Mouse (Mus musculus): ENCODE measurements around the gene Fbxl20. TPM values are rescaled to one million over a fixed set of nuclear protein-coding genes. Genes with fewer than 3 reads are reported as not detected.

Fbxl20 gene
- polyA plus RNA-seq, 1 experiment from 2014 or later, result 4.9 TPM

GRCm38 (mm10) chr11:98061904-98062562, 88.2 kb downstream of the Fbxl20 start:
- H3K9ac ChIP-seq (replicated peaks), result no peak overlapping the region
- H3K36me3 ChIP-seq (replicated peaks; ENCODE audit: insufficient read depth, low read length), result no peaks in the 10 kb centered on the region
- DNase-seq (no peak), ATAC-seq (no peak)
- H3K9me3 ChIP-seq (ENCODE audit: low read length), result peaks cover under 1% of the 10 kb centered on the region; the same call in 1 of the 2 replicates
- H3K4me1 ChIP-seq (ENCODE audit: insufficient read depth), result no peaks in the 10 kb centered on the region
- TF ChIP-seq CTCF (IDR thresholded peaks at IDR 0.05; ENCODE audit: low read depth) (no peak), EP300 (IDR thresholded peaks at IDR 0.05; ENCODE audit: low read depth) (no peak)
- H3K27me3 ChIP-seq (ENCODE audit: insufficient read depth, low read length), result 0 out of 2 replicates have a peak, but pooled peaks cover 4% of the 10 kb centered on the region
- H3K4me2 ChIP-seq (ENCODE audit: low read depth, low read length), result no peak overlapping the region
- no peak overlapping the region for H3K4me3 ChIP-seq (ENCODE audit: low read depth, low read length)
- 61% methylated on average over 6 of the region's 6 CpGs for WGBS (ENCODE audit: insufficient replicate concordance)
- no peak overlapping the region for H3K27ac ChIP-seq (ENCODE audit: low read depth)

GRCm38 (mm10) chr11:98061441-98061840, 88.8 kb downstream of the Fbxl20 start:
- 0 out of 2 replicates have a peak, but pooled peaks cover 4% of the 10 kb centered on the region for H3K27me3 ChIP-seq (ENCODE audit: insufficient read depth, low read length)
- no peak for DNase-seq
- no peak overlapping the region for H3K4me3 ChIP-seq (ENCODE audit: low read depth, low read length)
- H3K36me3 ChIP-seq (replicated peaks; ENCODE audit: insufficient read depth, low read length), result no peaks in the 10 kb centered on the region
- ATAC-seq, result no peak
- H3K27ac ChIP-seq (ENCODE audit: low read depth), result no peak overlapping the region
- H3K9me3 ChIP-seq (ENCODE audit: low read length), result no peaks in the 10 kb centered on the region
- no peaks in the 10 kb centered on the region for H3K4me1 ChIP-seq (ENCODE audit: insufficient read depth)
- WGBS (ENCODE audit: insufficient replicate concordance), result 55% methylated on average over 3 of the region's 3 CpGs
- no peak overlapping the region for H3K9ac ChIP-seq (replicated peaks)
- no peak overlapping the region for H3K4me2 ChIP-seq (ENCODE audit: low read depth, low read length)
- TF ChIP-seq EP300 (IDR thresholded peaks at IDR 0.05; ENCODE audit: low read depth) (no peak), CTCF (IDR thresholded peaks at IDR 0.05; ENCODE audit: low read depth) (no peak)

- H3K4me2 ChIP-seq (ENCODE audit: low read depth, low read length), result no peak overlapping the region
- H3K4me1 ChIP-seq (ENCODE audit: insufficient read depth), result no peaks in the 10 kb centered on the region
- H3K4me3 ChIP-seq (ENCODE audit: low read depth, low read length), result no peak overlapping the region
- no peak for ATAC-seq
- H3K9ac ChIP-seq (replicated peaks), result no peak overlapping the region
- H3K27me3 ChIP-seq (ENCODE audit: insufficient read depth, low read length), result peaks cover 4% of the 10 kb centered on the region; the same call in 1 of the 2 replicates
- no peaks in the 10 kb centered on the region for H3K9me3 ChIP-seq (ENCODE audit: low read length)
- no peaks in the 10 kb centered on the region for H3K36me3 ChIP-seq (replicated peaks; ENCODE audit: insufficient read depth, low read length)
- TF ChIP-seq CTCF (IDR thresholded peaks at IDR 0.05; ENCODE audit: low read depth), result no peak
- no peak for TF ChIP-seq EP300 (IDR thresholded peaks at IDR 0.05; ENCODE audit: low read depth)
- H3K27ac ChIP-seq (ENCODE audit: low read depth), result no peak overlapping the region
- WGBS (ENCODE audit: insufficient replicate concordance), result 76% methylated on average over 5 of the region's 5 CpGs
- DNase-seq, result no peak
Measured at GRCm38 (mm10) chr11:98060104-98060692, 90.0 kb downstream of the Fbxl20 start.

GRCm38 (mm10) chr11:98059662-98060061, 90.5 kb downstream of the Fbxl20 start:
- Histone ChIP-seq H3K9ac (replicated peaks) (no peak overlapping the region), H3K4me3 (ENCODE audit: low read depth, low read length) (no peak overlapping the region), H3K4me2 (ENCODE audit: low read depth, low read length) (no peak overlapping the region), H3K9me3 (ENCODE audit: low read length) (no peaks in the 10 kb centered on the region), H3K36me3 (replicated peaks; ENCODE audit: insufficient read depth, low read length) (no peaks in the 10 kb centered on the region), H3K4me1 (ENCODE audit: insufficient read depth) (no peaks in the 10 kb centered on the region), H3K27ac (ENCODE audit: low read depth) (no peak overlapping the region), H3K27me3 (ENCODE audit: insufficient read depth, low read length) (peaks cover 4% of the 10 kb centered on the region; the same call in 1 of the 2 replicates)
- no peak for TF ChIP-seq EP300 (IDR thresholded peaks at IDR 0.05; ENCODE audit: low read depth)
- no peak for TF ChIP-seq CTCF (IDR thresholded peaks at IDR 0.05; ENCODE audit: low read depth)
- no peak for DNase-seq
- WGBS (ENCODE audit: insufficient replicate concordance), result 60% methylated on average over 7 of the region's 7 CpGs
- no peak for ATAC-seq

GRCm38 (mm10) chr11:98057998-98058397, 92.2 kb downstream of the Fbxl20 start:
- WGBS (ENCODE audit: insufficient replicate concordance), result 78% methylated on average over 5 of the region's 5 CpGs
- H3K4me3 ChIP-seq (ENCODE audit: low read depth, low read length), result no peak overlapping the region
- DNase-seq (no peak), ATAC-seq (peak; percentile 25; the same call in 1 of the 2 replicates)
- H3K27ac ChIP-seq (ENCODE audit: low read depth), result no peak overlapping the region
- H3K4me1 ChIP-seq (ENCODE audit: insufficient read depth), result no peaks in the 10 kb centered on the region
- TF ChIP-seq CTCF (IDR thresholded peaks at IDR 0.05; ENCODE audit: low read depth) (no peak), EP300 (IDR thresholded peaks at IDR 0.05; ENCODE audit: low read depth) (no peak)
- no peak overlapping the region for H3K9ac ChIP-seq (replicated peaks)
- no peak overlapping the region for H3K4me2 ChIP-seq (ENCODE audit: low read depth, low read length)
- H3K36me3 ChIP-seq (replicated peaks; ENCODE audit: insufficient read depth, low read length), result no peaks in the 10 kb centered on the region
- H3K9me3 ChIP-seq (ENCODE audit: low read length), result no peaks in the 10 kb centered on the region
- H3K27me3 ChIP-seq (ENCODE audit: insufficient read depth, low read length), result peaks cover 18% of the 10 kb centered on the region

- no peak for ATAC-seq
- H3K36me3 ChIP-seq (replicated peaks; ENCODE audit: insufficient read depth, low read length), result no peaks in the 10 kb centered on the region
- H3K4me3 ChIP-seq (ENCODE audit: low read depth, low read length), result no peak overlapping the region
- WGBS (ENCODE audit: insufficient replicate concordance), result 27% methylated on average over 9 of the region's 9 CpGs
- no peak overlapping the region for H3K27ac ChIP-seq (ENCODE audit: low read depth)
- peaks cover 3% of the 10 kb centered on the region; the same call in 1 of the 2 replicates for H3K4me1 ChIP-seq (ENCODE audit: insufficient read depth)
- no peak for DNase-seq
- H3K27me3 ChIP-seq (ENCODE audit: insufficient read depth, low read length), result peaks cover 23% of the 10 kb centered on the region
- TF ChIP-seq CTCF (IDR thresholded peaks at IDR 0.05; ENCODE audit: low read depth), result no peak
- TF ChIP-seq EP300 (IDR thresholded peaks at IDR 0.05; ENCODE audit: low read depth), result no peak
- no peak overlapping the region for H3K4me2 ChIP-seq (ENCODE audit: low read depth, low read length)
- no peak overlapping the region for H3K9ac ChIP-seq (replicated peaks)
- H3K9me3 ChIP-seq (ENCODE audit: low read length), result no peaks in the 10 kb centered on the region
Measured at GRCm38 (mm10) chr11:98057466-98057865, 92.7 kb downstream of the Fbxl20 start.
